Mouse (Mus musculus) hindbrain, postnatal 0 days (tissue): ENCODE data around the gene Gramd4. TPM values are rescaled to one million over a fixed set of nuclear protein-coding genes. Genes with fewer than 3 reads are reported as not detected.

ENCODE experiments used
- ATAC-seq: fragments of 200-750 bp; cut with Nextera tagmentation; 2 replicates; pipeline ENCODE4 v1.8.0; 2017; ENCODE audit warnings: mild to moderate bottlenecking, moderate TSS enrichment, moderate library complexity
- DNase-seq: peaks from one replicate; pipeline ENCODE4 v3.0.0-alpha.2; 2015; ENCODE audit warnings: low spot score
- H3K27ac ChIP-seq: fragments of 300-500 bp; sonication (generic); 2 replicates; pipeline ENCODE4 v1.5.1; 2014; ENCODE audit warnings: mild to moderate bottlenecking
- H3K27me3 ChIP-seq: fragments of 300-500 bp; sonication (generic); 2 replicates; pipeline ENCODE4 v1.6.1; 2014; ENCODE audit warnings: low read length, mixed read lengths; ENCODE audit not compliant: insufficient read depth
- H3K36me3 ChIP-seq: fragments of 300-500 bp; sonication (generic); 2 replicates; pipeline ENCODE4 v1.6.1; 2014; ENCODE audit warnings: low read length, mixed read lengths; ENCODE audit not compliant: insufficient read depth
- H3K4me1 ChIP-seq: fragments of 300-500 bp; sonication (generic); 2 replicates; pipeline ENCODE4 v1.6.1; 2014; ENCODE audit warnings: antibody characterized with exemption, low read length, mixed read lengths; ENCODE audit not compliant: insufficient read depth
- H3K4me2 ChIP-seq: fragments of 300-500 bp; sonication (generic); 2 replicates; pipeline ENCODE4 v1.6.1; 2014; ENCODE audit warnings: low read depth, mild to moderate bottlenecking, low read length, moderate library complexity, mixed read lengths
- H3K4me3 ChIP-seq: fragments of 300-500 bp; sonication (generic); 2 replicates; pipeline ENCODE4 v1.5.1; 2014; ENCODE audit warnings: low read length
- H3K9ac ChIP-seq: fragments of 300-500 bp; sonication (generic); replicated peaks from 2 replicates; pipeline ENCODE4 v1.6.1; 2014; ENCODE audit warnings: mild to moderate bottlenecking, low read length, moderate library complexity, mixed read lengths
- H3K9me3 ChIP-seq: fragments of 300-500 bp; sonication (generic); 2 replicates; pipeline ENCODE4 v1.6.1; 2016; ENCODE audit warnings: low read length, mixed read lengths
- CTCF ChIP-seq: IDR thresholded peaks from 2 replicates; pipeline ENCODE4 v1.5.1; 2016; ENCODE audit warnings: antibody characterized with exemption, control low read depth, low read depth
- WGBS: fragments of 180-500 bp; shearing (Covaris S2); extraction: QIAGEN DNeasy Blood & Tissue Kit; methylation state at CpG from one replicate; pipeline ENCODE4 v1.1.7; 2014; 5-methylcytosine and 5-hydroxymethylcytosine counted together
- polyA plus RNA-seq: library from polyadenylated mRNA; unstranded; fragments of >200 nt; fragmentation: Nextera tagmentation; extraction: Ambion mirVana; gene quantifications from 2 replicates; pipeline ENCODE4 v1.2.1, GENCODE M21; 2015
- total RNA-seq: library from RNA; depleted of rRNA; stranded (reverse); fragments of >200 nt; gene quantifications from 2 replicates; pipeline ENCODE4 v1.2.3, GENCODE M21; 2014

Gene Gramd4
- total and polyA plus RNA-seq, 2 experiments from 2014 or later, result 18.6 to 36.2 TPM

DNA sequence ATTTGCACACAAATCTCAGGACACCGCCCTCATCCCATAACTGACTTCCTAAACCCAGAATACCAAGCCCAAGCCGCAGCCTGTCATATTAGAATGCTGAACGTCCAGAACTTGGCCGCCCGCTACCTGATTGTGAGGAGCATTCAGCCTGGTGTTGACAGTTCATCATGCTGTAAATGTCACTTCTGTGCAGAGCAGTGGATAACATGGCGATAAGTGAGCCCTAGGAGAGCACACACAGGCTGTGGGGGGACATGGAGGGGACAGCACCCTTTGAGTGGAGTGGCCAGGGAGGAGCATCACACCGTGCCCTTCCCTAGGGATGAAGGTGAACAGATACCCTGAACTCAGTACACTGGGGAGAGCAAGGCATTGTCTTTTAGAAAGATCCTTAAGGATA is 51.8 kb downstream of the Gramd4 start:
- H3K36me3 ChIP-seq, result no peaks in the 10 kb centered on the region
- H3K27me3 ChIP-seq, result no peaks in the 10 kb centered on the region
- TF ChIP-seq CTCF, result no peak
- H3K9me3 ChIP-seq, result no peaks in the 10 kb centered on the region
- no peak overlapping the region for H3K4me3 ChIP-seq
- H3K27ac ChIP-seq, result peak overlapping the region; percentile 52; the same call in 1 of the 2 replicates
- H3K4me2 ChIP-seq, result no peak overlapping the region
- 77% methylated on average over 7 of the region's 7 CpGs for WGBS
- ATAC-seq, result no peak
- no peak for DNase-seq
- no peak overlapping the region for H3K9ac ChIP-seq
- H3K4me1 ChIP-seq, result peaks cover 36% of the 10 kb centered on the region

DNA sequence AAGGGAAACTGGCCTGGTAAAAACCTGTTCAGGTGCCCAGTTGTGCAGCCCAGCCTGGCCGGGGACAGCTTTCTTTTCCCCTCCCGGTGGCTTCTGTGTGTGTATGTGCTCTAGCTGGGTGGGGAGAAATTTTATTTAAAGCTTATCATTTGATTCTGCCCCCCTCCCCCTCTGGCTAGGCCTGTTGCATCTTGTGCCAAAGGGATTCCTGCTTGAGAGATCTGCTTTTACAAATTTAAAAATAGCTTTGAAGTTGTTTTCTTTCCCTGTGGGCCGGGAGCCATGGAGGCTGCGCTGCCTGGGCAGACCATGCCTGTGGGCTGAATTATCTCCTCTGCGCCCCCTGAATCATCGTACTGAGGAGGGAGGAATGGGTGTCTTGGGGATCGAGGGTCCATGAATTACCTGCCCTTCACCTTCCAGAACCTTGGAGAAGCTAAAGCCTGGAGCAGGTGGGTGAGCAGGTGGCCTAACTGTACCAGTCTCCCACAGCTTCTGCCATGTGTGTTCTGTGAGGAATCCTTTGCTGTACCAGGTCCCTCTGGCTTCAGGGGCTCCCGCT is 52.2 kb downstream of the Gramd4 start:
- Histone ChIP-seq H3K9me3 (no peaks in the 10 kb centered on the region), H3K27me3 (no peaks in the 10 kb centered on the region), H3K27ac (peak overlapping the region; percentile 52), H3K9ac (no peak overlapping the region), H3K4me2 (no peak overlapping the region), H3K4me1 (peaks cover 36% of the 10 kb centered on the region), H3K4me3 (no peak overlapping the region), H3K36me3 (no peaks in the 10 kb centered on the region)
- no peak for DNase-seq
- 61% methylated on average over 8 of the region's 8 CpGs for WGBS
- ATAC-seq, result no peak
- no peak for TF ChIP-seq CTCF

DNA sequence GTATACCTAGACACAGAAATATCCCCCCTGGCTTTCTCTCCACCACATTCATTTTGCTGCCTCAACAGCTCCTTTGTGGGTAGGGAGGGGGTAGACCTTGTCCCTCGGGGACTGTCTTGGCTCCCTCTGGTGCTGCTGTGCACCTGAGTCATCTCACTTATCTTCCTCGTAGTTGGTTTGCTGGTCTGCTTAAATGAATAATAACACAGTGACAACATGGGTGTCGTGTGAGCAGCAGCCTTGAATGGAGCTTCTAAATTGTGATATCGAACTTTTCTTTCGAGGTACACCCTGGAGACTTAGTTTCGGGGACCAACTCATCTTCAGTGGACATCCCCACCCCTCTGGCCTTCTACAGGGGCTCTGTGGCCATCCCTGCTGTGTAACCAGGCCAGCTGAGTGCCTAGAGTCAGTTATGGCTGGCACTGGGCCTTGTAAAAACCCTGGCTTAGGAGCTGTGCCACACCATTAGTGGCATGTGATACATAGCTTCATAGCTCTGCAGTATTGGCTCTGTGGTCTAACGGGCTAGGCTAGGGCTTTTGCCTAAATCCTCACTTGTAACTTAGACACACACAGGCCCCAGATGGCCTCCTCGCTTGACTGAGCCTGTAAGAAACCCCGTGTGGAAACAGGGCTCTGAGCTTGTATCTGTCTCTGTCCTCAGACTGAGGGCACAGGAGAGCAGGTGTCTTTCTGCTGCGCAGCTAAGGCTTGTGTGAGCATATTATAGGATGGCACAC is 53.0 kb downstream of the Gramd4 start:
- DNase-seq (peak; percentile 65), ATAC-seq (peak; percentile 33; the same call in 1 of the 2 replicates)
- H3K27ac ChIP-seq, result peak overlapping the region; percentile 52
- H3K4me1 ChIP-seq, result peaks cover 36% of the 10 kb centered on the region
- H3K4me2 ChIP-seq, result no peak overlapping the region
- no peaks in the 10 kb centered on the region for H3K27me3 ChIP-seq
- no peak for TF ChIP-seq CTCF
- H3K9ac ChIP-seq, result no peak overlapping the region
- no peaks in the 10 kb centered on the region for H3K9me3 ChIP-seq
- 49% methylated on average over 10 of the region's 10 CpGs for WGBS
- H3K4me3 ChIP-seq, result no peak overlapping the region
- H3K36me3 ChIP-seq, result no peaks in the 10 kb centered on the region

- Histone ChIP-seq H3K4me2 (no peak overlapping the region), H3K27ac (peak overlapping the region; percentile 81), H3K9ac (no peak overlapping the region; the same call in 1 of the 2 replicates), H3K27me3 (no peaks in the 10 kb centered on the region), H3K36me3 (no peaks in the 10 kb centered on the region), H3K9me3 (no peaks in the 10 kb centered on the region), H3K4me3 (no peak overlapping the region), H3K4me1 (peaks cover 43% of the 10 kb centered on the region)
- 9% methylated on average over 10 of the region's 10 CpGs for WGBS
- DNase-seq (peak; percentile 75), ATAC-seq (peak; percentile 73)
- TF ChIP-seq CTCF, result no peak
These were observed 55.3 kb downstream of the Gramd4 start for GRCm38 (mm10) chr15:86112707-86113341.

GRCm38 (mm10) chr15:86113342-86113710 is 55.8 kb downstream of the Gramd4 start:
- Histone ChIP-seq H3K9ac (no peak overlapping the region), H3K36me3 (no peaks in the 10 kb centered on the region), H3K9me3 (no peaks in the 10 kb centered on the region), H3K4me2 (no peak overlapping the region), H3K4me3 (no peak overlapping the region), H3K27ac (peak overlapping the region; percentile 81), H3K27me3 (no peaks in the 10 kb centered on the region), H3K4me1 (peaks cover 41% of the 10 kb centered on the region)
- ATAC-seq, result no peak
- 9% methylated on average over 9 of the region's 9 CpGs for WGBS
- peak; percentile 50 for DNase-seq
- no peak for TF ChIP-seq CTCF

DNA sequence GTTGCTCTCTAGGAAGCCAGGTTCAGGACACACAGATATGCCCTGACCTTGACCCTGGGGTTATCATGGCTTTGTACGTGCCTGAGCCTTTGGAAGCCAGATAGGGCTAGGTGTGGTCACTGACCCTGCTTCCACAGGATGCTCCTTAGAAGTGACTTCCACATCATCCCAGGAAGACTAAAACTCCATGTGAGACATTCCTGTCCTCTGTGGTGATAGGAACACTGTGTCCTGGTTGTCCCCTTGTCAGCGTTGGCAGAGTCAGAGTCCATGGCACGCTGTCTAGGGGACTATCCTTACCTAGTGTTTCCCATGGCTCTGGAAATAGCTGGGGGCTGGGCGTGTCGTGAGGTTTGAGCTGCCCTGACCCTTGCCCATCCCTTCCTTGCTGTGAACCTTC is 58.9 kb downstream of the Gramd4 start:
- H3K27me3 ChIP-seq, result no peaks in the 10 kb centered on the region
- no peak for TF ChIP-seq CTCF
- ATAC-seq (no peak), DNase-seq (no peak)
- peaks cover 23% of the 10 kb centered on the region; the same call in 1 of the 2 replicates for H3K4me1 ChIP-seq
- H3K27ac ChIP-seq, result 0 out of 2 replicates have a peak overlapping the region, but pooled peaks have one; percentile 58
- H3K9ac ChIP-seq, result no peak overlapping the region
- WGBS, result 76% methylated on average over 5 of the region's 5 CpGs
- no peak overlapping the region for H3K4me3 ChIP-seq
- peaks cover 15% of the 10 kb centered on the region; the same call in 1 of the 2 replicates for H3K36me3 ChIP-seq
- no peak overlapping the region for H3K4me2 ChIP-seq
- H3K9me3 ChIP-seq, result no peaks in the 10 kb centered on the region
